Mouse (Mus musculus) myocyte (in vitro differentiated cells): ENCODE measurements at regions not wholly inside any gene's neighbourhood (a gene's known extent, or its start where the extent isn't known, plus 50 kb on each side); places are given as distances from the start of the nearest gene placed in this dataset.

Source experiments
- CEBPB ChIP-seq: IDR thresholded peaks from 2 replicates; pipeline ENCODE4 v1.6.1; 2011; ENCODE audit warnings: mild to moderate bottlenecking, moderate library complexity; ENCODE audit not compliant: poor library complexity, insufficient read depth, severe bottlenecking
- MYOD1 ChIP-seq, 3 experiments: IDR thresholded peaks; one replicate each; pipeline ENCODE4 v1.6.1; 2011; ENCODE audit warnings: control low read depth in 2 of 3, low read depth in 2 of 3, mild to moderate bottlenecking in 2 of 3, moderate library complexity in 1 of 3; ENCODE audit not compliant: insufficient read length in 2 of 3, control insufficient read depth in 1 of 3
- POLR2A ChIP-seq: IDR thresholded peaks from one replicate; pipeline ENCODE4 v1.6.1; 2011; ENCODE audit warnings: low read depth, mild to moderate bottlenecking, control low read depth, moderate library complexity; ENCODE audit not compliant: insufficient read length

DNA sequence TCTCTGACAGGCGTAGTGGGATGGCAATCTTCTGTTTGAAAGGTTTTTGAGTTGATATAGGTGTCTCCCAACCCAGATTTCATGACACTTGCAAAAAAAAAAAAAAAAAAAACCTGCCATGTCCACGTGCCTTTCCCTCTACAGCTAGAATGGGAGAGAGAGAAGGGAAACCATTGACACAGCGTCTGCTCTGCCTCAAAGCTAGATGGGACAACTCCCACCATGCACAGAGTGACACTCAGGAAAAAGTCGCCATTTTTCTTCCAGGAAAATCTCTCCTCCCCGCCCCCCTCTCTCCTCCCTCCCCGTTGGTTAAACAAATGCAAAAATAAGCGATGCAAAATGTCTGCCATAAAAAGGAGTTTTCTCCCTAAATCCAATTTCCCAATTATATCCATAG lies 232.9 kb downstream of the Sorl1 start:
- TF ChIP-seq CEBPB (no peak), POLR2A (no peak), MYOD1 (IDR thresholded peaks at IDR 0.05; ENCODE audit: control insufficient read depth in 1 of 3, insufficient read length in 2 of 3, low read depth in 2 of 3) (no peak)
